Mouse (Mus musculus) embryonic fibroblast, embryonic 13.5 days (primary cell): ENCODE measurements around the gene Gm11060.

Experiments used
- CTCF ChIP-seq: IDR thresholded peaks from 2 replicates; pipeline ENCODE4 v1.5.1; 2011; ENCODE audit warnings: mild to moderate bottlenecking, control low read depth, low read length, moderate library complexity, borderline replicate concordance; ENCODE audit not compliant: insufficient read depth
- POLR2A ChIP-seq: IDR thresholded peaks from 2 replicates; pipeline ENCODE4 v1.6.1; 2011; ENCODE audit warnings: low read depth, mild to moderate bottlenecking, control low read depth, low read length, moderate library complexity

DNA sequence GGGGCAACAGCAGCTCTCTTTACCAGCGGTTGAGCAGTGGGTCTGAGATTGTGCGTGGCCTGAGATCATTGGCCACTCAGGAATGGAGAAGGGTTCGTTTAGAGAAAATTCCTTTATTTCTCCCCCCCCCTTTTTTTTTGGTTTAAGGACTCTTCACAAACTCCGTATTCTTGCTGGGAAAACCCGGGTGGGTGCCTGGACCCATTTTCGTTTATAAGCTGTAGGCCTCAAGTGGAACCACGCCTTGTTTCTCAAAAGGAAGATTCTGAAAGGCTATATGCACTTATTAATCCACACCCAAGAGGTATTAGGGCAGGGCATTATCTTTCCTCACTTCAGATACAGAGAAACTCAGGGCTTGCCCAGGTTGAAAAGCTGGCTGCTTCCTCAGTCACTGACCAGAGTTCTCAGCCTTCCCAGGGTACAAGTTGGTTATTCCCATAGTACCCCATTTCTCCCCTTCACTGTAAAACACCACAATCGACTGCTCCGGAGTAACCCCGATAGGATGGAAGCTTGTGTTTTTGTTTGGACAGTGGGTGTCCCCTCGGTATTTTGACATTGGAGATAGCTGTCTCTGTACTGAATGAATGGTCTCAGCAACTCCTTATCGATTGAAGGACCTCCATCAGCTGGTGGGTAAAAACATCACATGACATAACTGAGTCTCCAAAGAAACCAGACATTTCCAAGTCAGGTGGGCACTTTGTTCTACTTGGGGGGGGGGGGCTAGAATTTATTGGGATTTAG lies 39.4 kb downstream of the Gm11060 start:
- no peak for TF ChIP-seq POLR2A
- no peak for TF ChIP-seq CTCF
